Mouse (Mus musculus) MEL (cell line): ENCODE measurements around the gene Gpd1l. TPM values are rescaled to one million over a fixed set of nuclear protein-coding genes. Genes with fewer than 3 reads are reported as not detected.

Experiments used
- DNase-seq: peaks from one replicate; pipeline ENCODE4 v3.0.0; 2011; ENCODE audit warnings: low read depth, low spot score
- H3K27ac ChIP-seq: 2 replicates; pipeline ENCODE4 v1.5.1; 2012; ENCODE audit warnings: low read depth, mild to moderate bottlenecking, control low read depth, low read length, moderate library complexity; ENCODE audit not compliant: control insufficient read depth
- H3K27me3 ChIP-seq, 2 experiments: fragments of 150-350 bp in 1 of 2; sonication (generic) in 1 of 2; 2 replicates each; pipeline ENCODE4 v1.6.1; 2012; ENCODE audit warnings: low read length in 2 of 2, mild to moderate bottlenecking in 2 of 2, improper control_type of control experiment in 1 of 2, moderate library complexity in 1 of 2; ENCODE audit not compliant: insufficient read depth in 2 of 2, control insufficient read depth in 1 of 2
- H3K36me3 ChIP-seq, 2 experiments: 2 replicates each; pipeline ENCODE4 v1.6.1; 2012 to 2014; ENCODE audit warnings: low read length in 2 of 2, improper control_type of control experiment in 1 of 2, inconsistent platforms in 1 of 2, mild to moderate bottlenecking in 1 of 2; ENCODE audit not compliant: insufficient read depth in 2 of 2, control insufficient read depth in 1 of 2
- H3K4me1 ChIP-seq, 2 experiments: fragments of 150-350 bp in 1 of 2; sonication (generic) in 1 of 2; 2 replicates each; pipeline ENCODE4 v1.6.1; 2012; ENCODE audit warnings: low read length in 2 of 2, improper control_type of control experiment in 1 of 2, mild to moderate bottlenecking in 1 of 2; ENCODE audit not compliant: insufficient read depth in 2 of 2, control insufficient read depth in 1 of 2
- H3K4me3 ChIP-seq, 2 experiments: fragments of 150-350 bp in 1 of 2; sonication (generic) in 1 of 2; 2 replicates each; pipeline ENCODE4 v1.5.1; 2012; ENCODE audit warnings: low read depth in 2 of 2, low read length in 2 of 2, mild to moderate bottlenecking in 2 of 2, moderate library complexity in 2 of 2, control low read depth in 1 of 2, improper control_type of control experiment in 1 of 2; ENCODE audit not compliant: control insufficient read depth in 1 of 2, insufficient read depth in 1 of 2
- H3K79me2 ChIP-seq: 2 replicates; pipeline ENCODE4 v1.6.1; 2012; ENCODE audit warnings: mild to moderate bottlenecking, low read length, moderate library complexity; ENCODE audit not compliant: control insufficient read depth, poor library complexity, insufficient read depth
- H3K9ac ChIP-seq: 2 replicates; pipeline ENCODE4 v1.6.1; 2012; ENCODE audit warnings: low read depth, mild to moderate bottlenecking, control low read depth, low read length, moderate library complexity; ENCODE audit not compliant: control insufficient read depth, poor library complexity, severe bottlenecking
- H3K9me3 ChIP-seq: fragments of 150-350 bp; sonication (generic); replicated peaks from 2 replicates; pipeline ENCODE4 v1.6.1; 2012; ENCODE audit warnings: mild to moderate bottlenecking, low read length, improper control_type of control experiment, moderate library complexity; ENCODE audit not compliant: insufficient read depth
- BHLHE40 ChIP-seq: IDR thresholded peaks from 2 replicates; pipeline ENCODE4 v1.6.1; 2012; ENCODE audit warnings: low read depth, mild to moderate bottlenecking, inconsistent platforms, low read length, improper control_type of control experiment, borderline replicate concordance
- CHD1 ChIP-seq: IDR thresholded peaks from 2 replicates; pipeline ENCODE4 v1.6.1; 2012; ENCODE audit warnings: low read depth, mild to moderate bottlenecking, inconsistent platforms, low read length, improper control_type of control experiment
- CHD2 ChIP-seq: IDR thresholded peaks from 2 replicates; pipeline ENCODE4 v1.6.1; 2011; ENCODE audit warnings: low read length, improper control_type of control experiment
- EP300 ChIP-seq, 2 experiments: IDR thresholded peaks; 2 replicates each; pipeline ENCODE4 v1.6.1; 2011; ENCODE audit warnings: improper control_type of control experiment in 2 of 2, low read length in 2 of 2, low read depth in 1 of 2, mild to moderate bottlenecking in 1 of 2
- GABPA ChIP-seq: IDR thresholded peaks from 2 replicates; pipeline ENCODE4 v1.6.1; 2012; ENCODE audit warnings: low read depth, mild to moderate bottlenecking, inconsistent platforms, low read length, improper control_type of control experiment, moderate library complexity
- GATA1 ChIP-seq: IDR thresholded peaks from 2 replicates; pipeline ENCODE4 v1.6.1; 2011; ENCODE audit warnings: low read depth, low read length, improper control_type of control experiment
- HCFC1 ChIP-seq: IDR thresholded peaks from 2 replicates; pipeline ENCODE4 v1.6.1; 2012; ENCODE audit warnings: low read depth, mild to moderate bottlenecking, inconsistent platforms, low read length, improper control_type of control experiment, moderate library complexity
- MAFK ChIP-seq: IDR thresholded peaks from 2 replicates; pipeline ENCODE4 v1.6.1; 2011; ENCODE audit warnings: low read depth, mild to moderate bottlenecking, low read length, improper control_type of control experiment, borderline replicate concordance
- MAZ ChIP-seq: IDR thresholded peaks from 2 replicates; pipeline ENCODE4 v1.6.1; 2012; ENCODE audit warnings: low read depth, mild to moderate bottlenecking, inconsistent platforms, low read length, improper control_type of control experiment
- MEF2A ChIP-seq: IDR thresholded peaks from 2 replicates; pipeline ENCODE4 v1.6.1; 2014; ENCODE audit warnings: low read depth, mild to moderate bottlenecking, inconsistent platforms, low read length, improper control_type of control experiment; ENCODE audit not compliant: poor library complexity, insufficient replicate concordance, severe bottlenecking; ENCODE audit errors: extremely low read depth
- MXI1 ChIP-seq: IDR thresholded peaks from 2 replicates; pipeline ENCODE4 v1.6.1; 2011; ENCODE audit warnings: mild to moderate bottlenecking, low read depth, low read length, improper control_type of control experiment
- MYC ChIP-seq: IDR thresholded peaks from 2 replicates; pipeline ENCODE4 v1.6.1; 2011; ENCODE audit warnings: low read depth, mild to moderate bottlenecking, low read length, improper control_type of control experiment, moderate library complexity
- NRF1 ChIP-seq: IDR thresholded peaks from 2 replicates; pipeline ENCODE4 v1.6.1; 2014; ENCODE audit warnings: low read depth, mild to moderate bottlenecking, inconsistent platforms, low read length, improper control_type of control experiment, moderate library complexity; ENCODE audit not compliant: poor library complexity, insufficient read depth, severe bottlenecking
- POLR2AphosphoS5 ChIP-seq: IDR thresholded peaks from 2 replicates; pipeline ENCODE4 v1.6.1; 2012; ENCODE audit warnings: low read depth, borderline replicate concordance, mild to moderate bottlenecking, inconsistent platforms, low read length, moderate library complexity, mixed read lengths
- RCOR1 ChIP-seq: IDR thresholded peaks from 2 replicates; pipeline ENCODE4 v1.6.1; 2012; ENCODE audit warnings: low read depth, mild to moderate bottlenecking, inconsistent platforms, low read length, improper control_type of control experiment
- SIN3A ChIP-seq: IDR thresholded peaks from 2 replicates; pipeline ENCODE4 v1.6.1; 2012; ENCODE audit warnings: low read length, improper control_type of control experiment, inconsistent platforms
- TBP ChIP-seq: IDR thresholded peaks from 2 replicates; pipeline ENCODE4 v1.8.0; 2011; ENCODE audit warnings: low read depth, low read length, improper control_type of control experiment
- TCF12 ChIP-seq: IDR thresholded peaks from 2 replicates; pipeline ENCODE4 v1.6.1; 2014; ENCODE audit warnings: low read depth, mild to moderate bottlenecking, inconsistent platforms, low read length, improper control_type of control experiment, moderate library complexity
- UBTF ChIP-seq: IDR thresholded peaks from 2 replicates; pipeline ENCODE4 v1.6.1; 2012; ENCODE audit warnings: low read depth, mild to moderate bottlenecking, inconsistent platforms, low read length, improper control_type of control experiment, moderate library complexity, borderline replicate concordance; ENCODE audit not compliant: insufficient read depth
- USF1 ChIP-seq: IDR thresholded peaks from 2 replicates; pipeline ENCODE4 v1.6.1; 2014; ENCODE audit warnings: low read depth, mild to moderate bottlenecking, inconsistent platforms, low read length, improper control_type of control experiment, moderate library complexity
- ZC3H11A ChIP-seq: IDR thresholded peaks from 2 replicates; pipeline ENCODE4 v1.6.1; 2012; ENCODE audit warnings: low read depth, mild to moderate bottlenecking, inconsistent platforms, low read length, improper control_type of control experiment
- ZNF384 ChIP-seq: IDR thresholded peaks from 2 replicates; pipeline ENCODE4 v1.6.1; 2012; ENCODE audit warnings: low read depth, mild to moderate bottlenecking, inconsistent platforms, low read length, improper control_type of control experiment
- polyA plus RNA-seq, 2 experiments: library from polyadenylated mRNA; stranded (reverse) in 1 of 2; unstranded in 1 of 2; fragments of >175 nt in 1 of 2; fragments of >200 nt in 1 of 2; gene quantifications; 2 replicates each; pipeline versions ENCODE4 v1.2.1 to v1.2.4; 2012; ENCODE audit warnings: low replicate concordance in 2 of 2, low read depth in 1 of 2; ENCODE audit not compliant: insufficient read length in 2 of 2, insufficient read depth in 1 of 2, missing spikeins in 1 of 2
- total RNA-seq: library from RNA; depleted of rRNA; stranded (reverse); fragments of 300-350 nt; gene quantifications from 2 replicates; pipeline ENCODE4 v1.2.3, GENCODE M21; 2012

The Gpd1l gene
- total and polyA plus RNA-seq, 3 experiments: not detected

DNA sequence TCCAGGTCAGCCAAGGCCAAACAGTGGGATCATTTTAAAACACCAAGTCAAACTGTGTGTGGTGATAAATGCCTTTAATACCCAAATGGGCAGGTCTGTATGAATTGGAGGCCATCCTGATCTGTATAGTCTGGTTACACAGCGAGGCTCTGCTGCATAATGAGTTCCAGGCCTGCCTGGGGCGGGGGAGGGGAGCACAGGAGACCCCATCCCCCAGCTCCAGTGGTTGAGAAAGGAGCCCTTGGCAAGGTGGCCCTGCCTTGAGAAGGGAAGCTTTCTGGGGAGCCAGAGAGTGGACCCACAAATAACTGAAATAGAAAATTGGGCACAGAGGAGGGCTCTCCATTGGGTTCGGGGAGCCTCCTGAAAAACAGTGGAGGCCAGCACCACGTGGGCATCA lies 1.5 kb upstream of the Gpd1l start:
- TF ChIP-seq GABPA (no peak), EP300 (IDR thresholded peaks at IDR 0.05; ENCODE audit: low read depth in 1 of 2, low read length in 2 of 2) (no peak), TCF12 (no peak), HCFC1 (no peak), ZNF384 (no peak)
- TF ChIP-seq, all 39 proteins: peak for 0
- Histone ChIP-seq H3K4me3 (no peak overlapping the region), H3K27me3 (no peaks in the 10 kb centered on the region), H3K79me2 (no peaks in the 10 kb centered on the region), H3K9me3 (no peaks in the 10 kb centered on the region), H3K4me1 (no peaks in the 10 kb centered on the region), H3K27ac (no peak overlapping the region), H3K9ac (no peak overlapping the region), H3K36me3 (no peaks in the 10 kb centered on the region)
- no peak for DNase-seq

- no peaks in the 10 kb centered on the region for H3K79me2 ChIP-seq
- no peak overlapping the region for H3K27ac ChIP-seq
- H3K9ac ChIP-seq: no peak overlapping the region
- H3K36me3 ChIP-seq: no peaks in the 10 kb centered on the region
- H3K4me1 ChIP-seq: no peaks in the 10 kb centered on the region
- H3K9me3 ChIP-seq: no peaks in the 10 kb centered on the region
- TF ChIP-seq POLR2AphosphoS5: no peak
- TF ChIP-seq ZC3H11A: no peak
- TF ChIP-seq CHD2: no peak
- TF ChIP-seq GATA1: no peak
- no peak for TF ChIP-seq MYC
- no peak for TF ChIP-seq MAFK
- TF ChIP-seq EP300 (IDR thresholded peaks at IDR 0.05; ENCODE audit: low read depth in 1 of 2, low read length in 2 of 2): no peak
- TF ChIP-seq CHD1: no peak
- no peak for TF ChIP-seq UBTF
- no peak for TF ChIP-seq TCF12
- no peak for TF ChIP-seq GABPA
- TF ChIP-seq SIN3A: no peak
- no peak for TF ChIP-seq BHLHE40
- TF ChIP-seq RCOR1: no peak
- TF ChIP-seq USF1: no peak
- no peak for TF ChIP-seq NRF1
- no peak for TF ChIP-seq MEF2A
- no peak for TF ChIP-seq MXI1
- no peak for TF ChIP-seq MAZ
- TF ChIP-seq TBP: no peak
- H3K27me3 ChIP-seq: no peaks in the 10 kb centered on the region
- DNase-seq: no peak
- no peak overlapping the region for H3K4me3 ChIP-seq
Observed at GRCm38 (mm10) chr9:114934231-114934630, 444 bp upstream of the Gpd1l start.
